Mouse (Mus musculus) limb, embryonic 14.5 days (tissue): ENCODE data around the gene Mpp2. TPM values are rescaled to one million over a fixed set of nuclear protein-coding genes. Genes with fewer than 3 reads are reported as not detected.

Experiments used
- ATAC-seq: fragments of 200-750 bp; cut with Nextera tagmentation; 2 replicates; pipeline ENCODE4 v1.8.0; 2017; ENCODE audit warnings: low read depth, moderate number of reproducible peaks, moderate TSS enrichment; ENCODE audit not compliant: low FRiP score
- DNase-seq: peaks from one replicate; pipeline ENCODE4 v3.0.0-alpha.2; 2015; ENCODE audit warnings: low spot score
- H3K27ac ChIP-seq: fragments of 300-500 bp; sonication (generic); replicated peaks from 2 replicates; pipeline ENCODE4 v1.5.1; 2014; ENCODE audit warnings: low read depth, mild to moderate bottlenecking, low read length, moderate library complexity, mixed read lengths
- H3K27me3 ChIP-seq: fragments of 300-500 bp; sonication (generic); 2 replicates; pipeline ENCODE4 v1.6.1; 2014; ENCODE audit warnings: low read length, mixed read lengths; ENCODE audit not compliant: control insufficient read depth, insufficient read depth
- H3K36me3 ChIP-seq: fragments of 300-500 bp; sonication (generic); 2 replicates; pipeline ENCODE4 v1.6.1; 2014; ENCODE audit warnings: mild to moderate bottlenecking, low read length, moderate library complexity, mixed read lengths; ENCODE audit not compliant: control insufficient read depth, insufficient read depth
- H3K4me1 ChIP-seq: fragments of 300-500 bp; sonication (generic); 2 replicates; pipeline ENCODE4 v1.6.1; 2014; ENCODE audit warnings: antibody characterized with exemption, low read length, mixed read lengths; ENCODE audit not compliant: control insufficient read depth, insufficient read depth
- H3K4me2 ChIP-seq: fragments of 300-500 bp; sonication (generic); replicated peaks from 2 replicates; pipeline ENCODE4 v1.6.1; 2014; ENCODE audit warnings: low read depth, mild to moderate bottlenecking, low read length, moderate library complexity; ENCODE audit not compliant: severe bottlenecking
- H3K4me3 ChIP-seq: fragments of 300-500 bp; sonication (generic); replicated peaks from 2 replicates; pipeline ENCODE4 v1.5.1; 2014; ENCODE audit warnings: low read length
- H3K9ac ChIP-seq: fragments of 300-500 bp; sonication (generic); 2 replicates; pipeline ENCODE4 v1.6.1; 2014; ENCODE audit warnings: mild to moderate bottlenecking, low read depth, low read length, moderate library complexity; ENCODE audit not compliant: severe bottlenecking
- H3K9me3 ChIP-seq: fragments of 300-500 bp; sonication (generic); 2 replicates; pipeline ENCODE4 v1.6.1; 2016; ENCODE audit warnings: low read length; ENCODE audit not compliant: control insufficient read depth
- POLR2A ChIP-seq: fragments of 200-500 bp; IDR thresholded peaks from 2 replicates; pipeline ENCODE4 v1.8.0; 2012; ENCODE audit warnings: inconsistent platforms, mild to moderate bottlenecking, moderate library complexity, borderline replicate concordance; ENCODE audit not compliant: insufficient read depth, insufficient read length; ENCODE audit errors: extremely low read depth
- WGBS: fragments of 180-500 bp; shearing (Covaris S2); extraction: QIAGEN DNeasy Blood & Tissue Kit; methylation state at CpG from one replicate; pipeline ENCODE4 v1.1.7; 2014; 5-methylcytosine and 5-hydroxymethylcytosine counted together
- polyA plus RNA-seq, 2 experiments: library from polyadenylated mRNA; depleted of rRNA in 1 of 2; stranded (reverse) in 1 of 2; unstranded in 1 of 2; fragments of >200 nt; fragmentation: Nextera tagmentation in 1 of 2; extraction: Ambion mirVana in 1 of 2; gene quantifications; 2 replicates each; pipeline versions ENCODE4 v1.2.1 to v1.2.3; 2012 to 2014

Gene Mpp2
- polyA plus RNA-seq, 2 experiments = 6.6 to 20.5 TPM

DNA sequence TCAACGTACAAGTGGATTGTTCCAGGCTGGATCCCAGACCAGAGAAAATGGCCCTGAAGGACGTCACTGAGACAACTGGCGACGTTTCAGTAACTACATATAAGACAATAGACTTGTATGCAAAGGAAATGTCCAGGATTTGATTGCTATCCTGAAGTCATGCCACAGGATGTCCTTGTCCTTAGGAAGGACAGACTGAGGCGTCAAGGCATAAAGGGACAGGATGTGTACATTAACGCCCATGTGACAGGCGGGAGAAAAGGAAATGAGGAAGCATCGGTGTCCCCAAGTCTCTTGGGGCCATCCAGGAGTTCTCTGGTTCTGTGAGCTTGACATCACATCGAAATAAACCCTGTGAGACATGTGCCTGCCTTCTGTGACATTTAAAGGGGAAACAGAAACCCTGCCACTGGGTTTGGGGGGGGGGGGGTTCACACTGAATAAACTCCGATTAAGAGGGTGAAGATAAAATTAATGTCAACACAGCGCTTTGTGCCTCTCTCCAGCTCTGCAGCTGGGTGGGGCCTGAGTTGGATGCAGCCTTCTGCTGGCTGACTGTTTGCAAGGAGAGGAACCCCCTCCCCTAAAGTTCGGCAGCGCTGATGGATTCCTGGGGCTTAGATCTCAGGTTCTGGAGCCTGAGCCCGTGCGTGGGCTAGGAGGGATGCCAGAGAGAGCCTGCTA, 79.2 kb downstream of the Mpp2 start:
- Histone ChIP-seq H3K4me1 (no peaks in the 10 kb centered on the region), H3K27me3 (no peaks in the 10 kb centered on the region), H3K27ac (no peak overlapping the region), H3K36me3 (peaks cover 15% of the 10 kb centered on the region), H3K9me3 (no peaks in the 10 kb centered on the region), H3K4me2 (no peak overlapping the region), H3K4me3 (no peak overlapping the region), H3K9ac (no peak overlapping the region)
- no peak for ATAC-seq
- no peak for TF ChIP-seq POLR2A
- WGBS = 78% methylated on average over 15 of the region's 15 CpGs
- no peak for DNase-seq

DNA sequence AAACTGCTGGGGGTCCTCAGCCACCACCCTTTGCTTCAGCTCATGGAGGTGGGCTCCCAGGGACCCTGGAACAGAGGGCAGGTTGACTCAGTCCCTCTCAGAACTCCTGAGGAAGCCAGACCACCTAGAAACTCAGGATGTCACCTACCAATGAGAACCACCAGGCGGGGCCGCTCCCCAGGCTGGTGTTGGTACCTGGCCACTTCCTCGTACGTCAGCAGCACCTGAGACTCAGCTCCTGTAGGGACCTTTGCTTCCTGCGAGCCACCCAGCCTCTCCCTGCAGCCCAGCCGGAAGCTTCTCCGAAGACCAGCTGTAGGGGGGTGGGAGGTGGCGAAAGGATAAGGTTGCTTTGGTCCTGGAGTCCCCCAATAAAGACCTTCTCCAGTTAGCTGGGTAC, 79.9 kb downstream of the Mpp2 start:
- 87% methylated on average over 8 of the region's 8 CpGs for WGBS
- TF ChIP-seq POLR2A = no peak
- peaks cover 15% of the 10 kb centered on the region for H3K36me3 ChIP-seq
- no peak overlapping the region for H3K4me2 ChIP-seq
- no peak overlapping the region for H3K27ac ChIP-seq
- H3K4me3 ChIP-seq = no peak overlapping the region
- no peak for DNase-seq
- H3K27me3 ChIP-seq = no peaks in the 10 kb centered on the region
- H3K4me1 ChIP-seq = no peaks in the 10 kb centered on the region
- no peaks in the 10 kb centered on the region for H3K9me3 ChIP-seq
- H3K9ac ChIP-seq = no peak overlapping the region
- ATAC-seq = no peak

Other genes starting within 250 kb of the Mpp2 start
- gene Meox1, start 194.1 kb downstream of the Mpp2 start, polyA plus RNA-seq (2012; rRNA removed) = 20.0 and 20.8 TPM in 2 replicates
- gene Meox1, start 194.1 kb downstream of the Mpp2 start, polyA plus RNA-seq (2014; fragmentation: Nextera tagmentation; extraction: Ambion mirVana) = 14.0 and 15.2 TPM in 2 replicates
- gene Sost, start 121.5 kb downstream of the Mpp2 start, polyA plus RNA-seq (2012; rRNA removed) = 0.82 and 0.88 TPM in 2 replicates
- not detected in 2 replicates for gene Sost, start 121.5 kb downstream of the Mpp2 start, polyA plus RNA-seq (2014; fragmentation: Nextera tagmentation; extraction: Ambion mirVana)
- gene Cfap97d1, start 104.2 kb downstream of the Mpp2 start, polyA plus RNA-seq (2012; rRNA removed) = not detected in 2 replicates
- not detected in 2 replicates for gene Cfap97d1, start 104.2 kb downstream of the Mpp2 start, polyA plus RNA-seq (2014; fragmentation: Nextera tagmentation; extraction: Ambion mirVana)
- gene Dusp3, start 101.5 kb downstream of the Mpp2 start, polyA plus RNA-seq (2012; rRNA removed) = 20.1 and 21.1 TPM in 2 replicates
- 23.4 and 23.6 TPM in 2 replicates for gene Dusp3, start 101.5 kb downstream of the Mpp2 start, polyA plus RNA-seq (2014; fragmentation: Nextera tagmentation; extraction: Ambion mirVana)
- 15.7 and 17.8 TPM in 2 replicates for gene Mpp3, start 60.1 kb downstream of the Mpp2 start, polyA plus RNA-seq (2012; rRNA removed)
- gene Mpp3, start 60.1 kb downstream of the Mpp2 start, polyA plus RNA-seq (2014; fragmentation: Nextera tagmentation; extraction: Ambion mirVana) = 4.9 and 5.2 TPM in 2 replicates
- 1.0 and 2.1 TPM in 2 replicates for gene Cd300lg, start 47.0 kb downstream of the Mpp2 start, polyA plus RNA-seq (2012; rRNA removed)
- 0.81 and 0.87 TPM in 2 replicates for gene Cd300lg, start 47.0 kb downstream of the Mpp2 start, polyA plus RNA-seq (2014; fragmentation: Nextera tagmentation; extraction: Ambion mirVana)
- gene Ppy, start 12.8 kb upstream of the Mpp2 start, polyA plus RNA-seq (2012; rRNA removed) = not detected in 2 replicates
- gene Ppy, start 12.8 kb upstream of the Mpp2 start, polyA plus RNA-seq (2014; fragmentation: Nextera tagmentation; extraction: Ambion mirVana) = not detected in 2 replicates
- not detected in 2 replicates for gene Pyy, start 19.3 kb upstream of the Mpp2 start, polyA plus RNA-seq (2012; rRNA removed)
- not detected in 2 replicates for gene Pyy, start 19.3 kb upstream of the Mpp2 start, polyA plus RNA-seq (2014; fragmentation: Nextera tagmentation; extraction: Ambion mirVana)
- gene Nags, start 57.0 kb upstream of the Mpp2 start, polyA plus RNA-seq (2012; rRNA removed) = 0.06 and 0.09 TPM in 2 replicates
- not detected in 2 replicates for gene Nags, start 57.0 kb upstream of the Mpp2 start, polyA plus RNA-seq (2014; fragmentation: Nextera tagmentation; extraction: Ambion mirVana)
- gene Tmem101, start 67.9 kb upstream of the Mpp2 start, polyA plus RNA-seq (2012; rRNA removed) = 37.1 and 47.9 TPM in 2 replicates
- 29.7 and 34.5 TPM in 2 replicates for gene Tmem101, start 67.9 kb upstream of the Mpp2 start, polyA plus RNA-seq (2014; fragmentation: Nextera tagmentation; extraction: Ambion mirVana)
- gene Lsm12, start 96.8 kb upstream of the Mpp2 start, polyA plus RNA-seq (2012; rRNA removed) = 38.5 and 40.0 TPM in 2 replicates
- 83.8 and 86.0 TPM in 2 replicates for gene Lsm12, start 96.8 kb upstream of the Mpp2 start, polyA plus RNA-seq (2014; fragmentation: Nextera tagmentation; extraction: Ambion mirVana)
- gene G6pc3, start 101.1 kb upstream of the Mpp2 start, polyA plus RNA-seq (2012; rRNA removed) = 42.7 and 60.4 TPM in 2 replicates
- gene G6pc3, start 101.1 kb upstream of the Mpp2 start, polyA plus RNA-seq (2014; fragmentation: Nextera tagmentation; extraction: Ambion mirVana) = 27.6 and 33.7 TPM in 2 replicates
- gene Hdac5, start 141.7 kb upstream of the Mpp2 start, polyA plus RNA-seq (2012; rRNA removed) = 86.2 and 149 TPM in 2 replicates
- 46.7 and 57.4 TPM in 2 replicates for gene Hdac5, start 141.7 kb upstream of the Mpp2 start, polyA plus RNA-seq (2014; fragmentation: Nextera tagmentation; extraction: Ambion mirVana)
- 14.2 and 15.4 TPM in 2 replicates for gene BC030867, start 160.4 kb upstream of the Mpp2 start, polyA plus RNA-seq (2012; rRNA removed)
- 11.8 and 11.9 TPM in 2 replicates for gene BC030867, start 160.4 kb upstream of the Mpp2 start, polyA plus RNA-seq (2014; fragmentation: Nextera tagmentation; extraction: Ambion mirVana)
- 2.2 and 2.8 TPM in 2 replicates for gene Asb16, start 180.2 kb upstream of the Mpp2 start, polyA plus RNA-seq (2012; rRNA removed)
- 0.25 and 0.48 TPM in 2 replicates for gene Asb16, start 180.2 kb upstream of the Mpp2 start, polyA plus RNA-seq (2014; fragmentation: Nextera tagmentation; extraction: Ambion mirVana)
- 59.9 and 68.6 TPM in 2 replicates for gene Tmub2, start 196.4 kb upstream of the Mpp2 start, polyA plus RNA-seq (2012; rRNA removed)
- 52.6 and 53.5 TPM in 2 replicates for gene Tmub2, start 196.4 kb upstream of the Mpp2 start, polyA plus RNA-seq (2014; fragmentation: Nextera tagmentation; extraction: Ambion mirVana)
- 72.1 and 84.0 TPM in 2 replicates for gene Atxn7l3, start 208.1 kb upstream of the Mpp2 start, polyA plus RNA-seq (2012; rRNA removed)
- gene Atxn7l3, start 208.1 kb upstream of the Mpp2 start, polyA plus RNA-seq (2014; fragmentation: Nextera tagmentation; extraction: Ambion mirVana) = 21.0 and 23.1 TPM in 2 replicates
- 61.0 and 81.3 TPM in 2 replicates for gene Ubtf, start 231.2 kb upstream of the Mpp2 start, polyA plus RNA-seq (2012; rRNA removed)
- gene Ubtf, start 231.2 kb upstream of the Mpp2 start, polyA plus RNA-seq (2014; fragmentation: Nextera tagmentation; extraction: Ambion mirVana) = 79.7 and 89.4 TPM in 2 replicates